Mouse (Mus musculus) thymus, adult 2 months (tissue): ENCODE measurements around the gene Rgs3.

ENCODE experiments used
- CTCF ChIP-seq: fragments of 200-500 bp; IDR thresholded peaks from 2 replicates; pipeline ENCODE4 v1.5.1; 2012; ENCODE audit warnings: mild to moderate bottlenecking, control low read depth, low read length, moderate library complexity, borderline replicate concordance; ENCODE audit not compliant: control insufficient read depth, poor library complexity, insufficient read depth; ENCODE audit errors: extremely low read depth
- POLR2A ChIP-seq: fragments of 200-500 bp; IDR thresholded peaks from 2 replicates; pipeline ENCODE4 v1.6.1; 2012; ENCODE audit warnings: mild to moderate bottlenecking, low read length, control low read depth, moderate library complexity; ENCODE audit not compliant: control insufficient read depth, poor library complexity, insufficient read depth; ENCODE audit errors: extremely low read depth

GRCm38 (mm10) chr4:62722021-62722426, 162.4 kb downstream of the Rgs3 start:
- TF ChIP-seq CTCF (no peak), POLR2A (no peak)
